Mouse (Mus musculus) liver, adult 2 months (tissue): ENCODE results near the gene Gm20388.

ENCODE experiments used
- CTCF ChIP-seq: fragments of 200-500 bp; IDR thresholded peaks from 2 replicates; pipeline ENCODE4 v1.5.1; 2011; ENCODE audit warnings: low read depth, low read length, control low read depth
- POLR2A ChIP-seq: fragments of 200-500 bp; IDR thresholded peaks from 2 replicates; pipeline ENCODE4 v1.6.1; 2011; ENCODE audit warnings: low read length, control low read depth; ENCODE audit not compliant: insufficient read depth; ENCODE audit errors: extremely low read depth

DNA sequence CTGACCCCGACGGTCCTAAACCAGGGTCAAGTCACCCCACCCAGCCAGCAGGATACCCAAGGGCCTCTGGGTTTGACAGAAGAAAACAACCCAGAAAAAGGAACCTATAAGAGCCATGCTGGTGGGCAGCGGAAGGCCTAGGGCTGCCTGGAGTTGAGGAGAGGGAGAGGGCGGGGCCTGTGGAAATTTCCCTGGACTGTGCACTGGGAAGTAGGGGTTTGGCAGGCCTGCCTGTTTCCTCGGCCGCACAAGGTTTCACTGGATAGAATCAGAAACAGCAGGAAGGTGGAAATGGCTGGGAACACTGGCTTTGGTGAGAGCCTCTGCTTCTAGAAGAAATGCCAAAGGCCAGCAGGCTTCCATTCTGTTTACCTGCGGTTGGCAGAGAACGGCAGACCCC is 162.2 kb downstream of the Gm20388 start:
- no peak for TF ChIP-seq CTCF
- TF ChIP-seq POLR2A = no peak
